Mouse (Mus musculus) forebrain, embryonic 11.5 days (tissue): ENCODE results near the gene Gck. TPM values are rescaled to one million over a fixed set of nuclear protein-coding genes. Genes with fewer than 3 reads are reported as not detected.

ENCODE experiments used
- polyA plus RNA-seq: library from polyadenylated mRNA; unstranded; fragments of >200 nt; fragmentation: Nextera tagmentation; extraction: Ambion mirVana; gene quantifications from 2 replicates; pipeline ENCODE4 v1.2.1, GENCODE M21; 2014

Gck gene
- polyA plus RNA-seq, 1 experiment from 2014 or later, result 1.8 TPM

Other genes starting within 250 kb of the Gck start
- 166 TPM in 2 replicates for gene Mrps24, start 234.4 kb downstream of the Gck start, polyA plus RNA-seq
- 19.1 and 20.1 TPM in 2 replicates for gene Urgcp, start 187.7 kb downstream of the Gck start, polyA plus RNA-seq
- 152 and 157 TPM in 2 replicates for gene Dbnl, start 161.6 kb downstream of the Gck start, polyA plus RNA-seq
- 5.3 and 6.5 TPM in 2 replicates for gene Pgam2, start 146.3 kb downstream of the Gck start, polyA plus RNA-seq
- gene Polm, start 112.1 kb downstream of the Gck start, polyA plus RNA-seq, result 8.8 and 8.9 TPM in 2 replicates
- 20.4 and 24.9 TPM in 2 replicates for gene Aebp1, start 88.1 kb downstream of the Gck start, polyA plus RNA-seq
- gene Pold2, start 71.8 kb downstream of the Gck start, polyA plus RNA-seq, result 130 TPM in 2 replicates
- gene Myl7, start 51.3 kb downstream of the Gck start, polyA plus RNA-seq, result 0.47 and 1.3 TPM in 2 replicates
- gene Ykt6, start 5.6 kb upstream of the Gck start, polyA plus RNA-seq, result 25.5 and 27.2 TPM in 2 replicates
- gene Camk2b, start 116.3 kb upstream of the Gck start, polyA plus RNA-seq, result 1.0 and 1.8 TPM in 2 replicates
- 0.55 and 0.72 TPM in 2 replicates for gene A730071L15Rik, start 249.9 kb upstream of the Gck start, polyA plus RNA-seq